Mouse (Mus musculus) kidney, adult 8-10 months (tissue): ENCODE measurements at regions not wholly inside any gene's neighbourhood (a gene's known extent, or its start where the extent isn't known, plus 50 kb on each side); places are given as distances from the start of the nearest gene placed in this dataset.

Experiments used
- DNase-seq, 2 experiments: peaks; one replicate each; pipeline ENCODE4 v3.0.0; 2022

- no peak for DNase-seq
Observed at GRCm38 (mm10) chr1:183754500-183754899, 258.6 kb upstream of the Dusp10 start.

- DNase-seq = no peak
Observed at GRCm38 (mm10) chr1:183756716-183757115, 256.4 kb upstream of the Dusp10 start.

- DNase-seq = peak; percentile 43 to 62
Observed at GRCm38 (mm10) chr1:183763864-183764726, 249.0 kb upstream of the Dusp10 start.

- no peak for DNase-seq
Observed at GRCm38 (mm10) chr1:183772844-183773243, 240.3 kb upstream of the Dusp10 start.

GRCm38 (mm10) chr1:183780180-183780579, 232.9 kb upstream of the Dusp10 start:
- no peak for DNase-seq

GRCm38 (mm10) chr1:183780779-183781178, 232.3 kb upstream of the Dusp10 start:
- no peak for DNase-seq

GRCm38 (mm10) chr1:183783440-183784130, 229.5 kb upstream of the Dusp10 start:
- DNase-seq = no peak

- DNase-seq = no peak
Observed at GRCm38 (mm10) chr1:183792230-183792813, 220.8 kb upstream of the Dusp10 start.

- no peak for DNase-seq
Observed at GRCm38 (mm10) chr1:183793324-183793723, 219.8 kb upstream of the Dusp10 start.

- DNase-seq = no peak
Observed at GRCm38 (mm10) chr1:183793913-183794445, 219.1 kb upstream of the Dusp10 start.

GRCm38 (mm10) chr1:183802351-183802750, 210.8 kb upstream of the Dusp10 start:
- no peak for DNase-seq

- no peak for DNase-seq
Observed at GRCm38 (mm10) chr1:183803357-183803756, 209.7 kb upstream of the Dusp10 start.

GRCm38 (mm10) chr1:183803826-183804225, 209.3 kb upstream of the Dusp10 start:
- no peak for DNase-seq

- DNase-seq = no peak
Observed at GRCm38 (mm10) chr1:183804295-183804694, 208.8 kb upstream of the Dusp10 start.

GRCm38 (mm10) chr1:183806864-183807730, 206.0 kb upstream of the Dusp10 start:
- no peak for DNase-seq

- no peak for DNase-seq
Observed at GRCm38 (mm10) chr1:183808168-183808567, 204.9 kb upstream of the Dusp10 start.

- no peak for DNase-seq
Observed at GRCm38 (mm10) chr1:183820555-183820954, 192.5 kb upstream of the Dusp10 start.

- no peak for DNase-seq
Observed at GRCm38 (mm10) chr1:183826300-183826699, 186.8 kb upstream of the Dusp10 start.

- no peak for DNase-seq
Observed at GRCm38 (mm10) chr1:183845135-183845534, 168.0 kb upstream of the Dusp10 start.

GRCm38 (mm10) chr1:183853956-183854613, 159.0 kb upstream of the Dusp10 start:
- DNase-seq = no peak

GRCm38 (mm10) chr1:183865111-183865510, 148.0 kb upstream of the Dusp10 start:
- DNase-seq = no peak

- DNase-seq = no peak
Observed at GRCm38 (mm10) chr1:183865586-183865985, 147.5 kb upstream of the Dusp10 start.
